Mouse (Mus musculus) kidney, adult 2 months (tissue): ENCODE data around the gene Fat1. TPM values are rescaled to one million over a fixed set of nuclear protein-coding genes. Genes with fewer than 3 reads are reported as not detected.
A peak's percentile ranks its signal among the peaks of the same experiment; 100 is the strongest.

Experiments used
- DNase-seq: peaks from one replicate; pipeline ENCODE4 v3.0.0; 2021
- H3K27ac ChIP-seq: fragments of 200-500 bp; 2 replicates; pipeline ENCODE4 v1.5.1; 2012; ENCODE audit warnings: low read depth, low read length, control low read depth, inconsistent platforms; ENCODE audit not compliant: insufficient read depth
- H3K27me3 ChIP-seq: fragments of 200-500 bp; replicated peaks from 2 replicates; pipeline ENCODE4 v1.6.1; 2012; ENCODE audit warnings: mild to moderate bottlenecking, moderate library complexity, low read length, inconsistent platforms; ENCODE audit not compliant: control insufficient read depth, insufficient read depth
- H3K36me3 ChIP-seq: fragments of 200-500 bp; 2 replicates; pipeline ENCODE4 v1.6.1; 2012; ENCODE audit warnings: mild to moderate bottlenecking, moderate library complexity, low read length, inconsistent platforms; ENCODE audit not compliant: control insufficient read depth, insufficient read depth
- H3K4me1 ChIP-seq: fragments of 200-500 bp; 2 replicates; pipeline ENCODE4 v1.6.1; 2011; ENCODE audit warnings: low read length; ENCODE audit not compliant: control insufficient read depth, insufficient read depth
- H3K4me3 ChIP-seq: fragments of 200-500 bp; 2 replicates; pipeline ENCODE4 v1.5.1; 2011; ENCODE audit warnings: mild to moderate bottlenecking, low read depth, low read length, control low read depth; ENCODE audit not compliant: insufficient read depth
- CTCF ChIP-seq: fragments of 200-500 bp; conservative IDR thresholded peaks from 2 replicates; pipeline ENCODE4 v1.5.1; 2011; ENCODE audit warnings: low read depth, mild to moderate bottlenecking, control low read depth, low read length, moderate library complexity, mixed read lengths; ENCODE audit not compliant: insufficient read depth, insufficient read length
- POLR2A ChIP-seq: fragments of 200-500 bp; IDR thresholded peaks from one replicate; pipeline ENCODE4 v1.6.1; 2011; ENCODE audit warnings: low read depth, low read length, control low read depth
- WGBS: fragments of 180-500 bp; shearing (Covaris S2); methylation state at CpG from one replicate; pipeline ENCODE4 v1.1.7; 2018; 5-methylcytosine and 5-hydroxymethylcytosine counted together
- polyA plus RNA-seq: library from polyadenylated mRNA; depleted of rRNA; stranded (reverse); fragments of >200 nt; gene quantifications from 2 replicates; pipeline ENCODE4 v1.2.3, GENCODE M21; 2012

The Fat1 gene
- polyA plus RNA-seq, 1 experiment, result 16.7 TPM

DNA sequence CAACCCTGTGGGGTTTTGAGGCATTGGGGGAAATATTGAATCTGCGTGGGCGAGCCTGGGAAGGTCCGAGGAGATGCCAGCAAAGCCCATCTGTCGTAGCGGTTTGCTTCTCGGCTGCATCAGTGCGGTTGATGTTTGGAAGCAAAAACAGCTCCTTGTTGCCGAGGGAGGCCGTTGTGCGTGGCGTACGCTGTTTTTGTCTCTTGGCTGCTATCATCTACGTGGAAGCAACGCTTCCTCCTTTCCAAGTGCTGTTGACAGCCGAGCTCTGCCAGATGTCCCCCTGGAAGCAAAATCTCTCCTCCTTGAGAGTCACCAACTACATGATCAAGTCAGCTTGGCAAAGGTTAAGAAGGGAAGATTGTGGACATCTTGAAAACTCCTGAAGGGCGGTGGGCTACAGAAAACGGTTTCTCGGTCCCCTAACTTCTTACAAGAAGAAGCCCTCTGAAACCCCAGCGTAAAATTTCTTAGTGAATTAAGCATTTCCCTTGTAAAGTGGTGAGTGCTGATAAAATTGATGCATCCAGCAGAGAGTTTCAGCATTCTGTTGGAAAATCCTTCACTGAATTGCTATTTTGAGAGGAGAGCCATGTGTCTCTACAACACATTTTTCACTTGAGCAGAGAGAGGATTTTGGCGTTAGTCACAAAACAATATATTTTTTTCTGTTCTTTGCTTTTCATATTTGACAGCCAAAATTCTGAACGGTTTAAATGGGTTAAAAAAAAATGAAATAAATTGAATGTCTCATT is 86.8 kb downstream of the Fat1 start:
- TF ChIP-seq POLR2A (no peak), CTCF (no peak)
- H3K4me3 ChIP-seq, result no peak overlapping the region
- no peaks in the 10 kb centered on the region for H3K27me3 ChIP-seq
- 90% methylated on average over 21 of the region's 21 CpGs for WGBS
- H3K4me1 ChIP-seq, result no peaks in the 10 kb centered on the region
- H3K27ac ChIP-seq, result no peak overlapping the region
- no peak for DNase-seq
- H3K36me3 ChIP-seq, result peaks cover 6% of the 10 kb centered on the region

DNA sequence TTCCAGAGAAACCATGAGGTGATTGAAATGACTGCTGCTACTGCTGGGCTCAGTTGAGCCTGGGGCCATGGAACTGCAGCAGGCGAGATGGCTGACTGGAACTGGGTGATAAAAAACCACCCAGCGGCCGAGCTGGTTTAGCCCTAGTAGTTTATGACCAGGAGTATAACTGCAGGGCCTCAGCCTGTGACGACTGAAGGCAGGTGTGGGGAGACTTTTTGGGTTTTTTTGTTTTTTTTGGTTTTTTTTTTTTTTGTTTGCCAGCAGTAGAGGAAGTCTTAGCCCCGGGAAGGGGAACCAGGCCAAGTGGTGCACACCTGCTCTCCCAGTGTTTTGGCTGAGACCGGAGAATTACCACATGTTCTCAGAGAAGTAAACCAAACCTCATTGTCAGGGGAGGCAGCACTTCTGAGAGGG is 92.8 kb downstream of the Fat1 start:
- TF ChIP-seq CTCF, result no peak
- H3K4me3 ChIP-seq, result no peak overlapping the region
- no peak for DNase-seq
- no peak overlapping the region for H3K27ac ChIP-seq
- no peaks in the 10 kb centered on the region for H3K27me3 ChIP-seq
- WGBS, result 51% methylated on average over 6 of the region's 6 CpGs
- no peaks in the 10 kb centered on the region for H3K4me1 ChIP-seq
- H3K36me3 ChIP-seq, result peaks cover 5% of the 10 kb centered on the region

DNA sequence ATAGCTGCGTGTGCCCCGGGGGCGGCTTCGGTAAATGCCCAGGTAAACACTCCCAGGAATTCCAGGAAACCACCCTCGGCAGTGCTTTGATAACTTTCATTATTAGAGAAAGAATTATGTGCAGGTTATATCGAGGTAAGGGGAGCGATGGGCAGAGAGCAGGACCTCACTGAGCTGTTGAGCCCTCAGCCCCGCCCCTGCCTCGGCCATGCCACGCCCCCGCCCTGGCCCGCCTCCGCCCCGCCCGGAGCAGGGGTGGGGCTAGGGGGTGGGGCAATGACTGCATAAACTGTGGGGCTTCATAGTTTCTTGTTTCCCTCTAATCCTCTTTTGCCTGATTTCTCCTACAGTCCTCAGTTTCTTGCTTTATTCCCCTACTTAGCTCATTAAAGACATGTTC is 103.1 kb downstream of the Fat1 start:
- peaks cover 26% of the 10 kb centered on the region for H3K36me3 ChIP-seq
- no peak overlapping the region for H3K27ac ChIP-seq
- WGBS, result 86% methylated on average over 15 of the region's 15 CpGs

DNA sequence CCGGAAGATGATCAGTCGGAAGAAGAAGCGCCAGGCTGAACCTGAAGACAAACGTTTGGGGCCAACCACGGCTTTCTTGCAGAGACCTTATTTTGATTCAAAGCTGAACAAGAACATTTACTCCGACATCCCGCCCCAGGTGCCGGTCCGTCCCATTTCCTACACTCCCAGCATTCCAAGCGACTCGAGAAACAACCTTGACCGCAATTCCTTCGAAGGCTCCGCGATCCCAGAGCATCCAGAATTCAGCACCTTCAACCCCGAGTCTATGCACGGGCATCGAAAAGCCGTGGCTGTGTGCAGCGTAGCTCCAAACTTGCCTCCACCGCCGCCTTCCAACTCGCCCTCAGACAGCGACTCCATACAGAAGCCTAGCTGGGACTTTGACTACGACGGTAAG is 108.9 kb downstream of the Fat1 start:
- 97% methylated on average over 26 of the region's 26 CpGs for WGBS
- Histone ChIP-seq H3K27ac (no peak overlapping the region), H3K27me3 (no peaks in the 10 kb centered on the region), H3K4me1 (no peaks in the 10 kb centered on the region), H3K4me3 (no peak overlapping the region), H3K36me3 (peaks cover 32% of the 10 kb centered on the region)
- DNase-seq, result no peak
- TF ChIP-seq CTCF (no peak), POLR2A (no peak)

More for the DNA sequence above, 103.1 kb downstream of the Fat1 start:
- Histone ChIP-seq H3K4me3 (no peak overlapping the region), H3K4me1 (no peaks in the 10 kb centered on the region), H3K27me3 (no peaks in the 10 kb centered on the region)
- DNase-seq, result no peak
- no peak for TF ChIP-seq CTCF

DNA sequence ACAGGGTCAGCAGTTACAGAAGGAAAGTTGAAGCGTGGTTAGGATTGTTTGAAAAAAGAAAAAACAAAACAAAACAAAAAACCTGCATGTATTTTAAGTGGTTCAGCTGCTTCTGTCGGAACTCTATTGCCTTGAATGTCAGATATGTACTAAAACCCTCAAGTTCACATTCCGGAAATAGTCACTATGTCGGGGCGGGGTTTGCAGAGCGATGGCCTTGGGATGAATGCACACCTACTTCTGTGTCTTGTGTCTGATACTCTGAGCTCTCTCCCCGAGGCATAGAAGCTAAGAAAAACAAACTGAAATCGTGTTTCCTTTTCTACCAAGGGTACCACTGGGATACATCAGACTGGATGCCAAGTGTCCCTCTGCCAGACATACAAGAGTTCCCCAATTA is 115.2 kb downstream of the Fat1 start:
- Histone ChIP-seq H3K36me3 (peaks cover 7% of the 10 kb centered on the region), H3K4me3 (no peak overlapping the region), H3K4me1 (no peaks in the 10 kb centered on the region), H3K27me3 (no peaks in the 10 kb centered on the region), H3K27ac (no peak overlapping the region)
- 86% methylated on average over 8 of the region's 8 CpGs for WGBS
- no peak for DNase-seq
- TF ChIP-seq POLR2A, result no peak
- no peak for TF ChIP-seq CTCF

DNA sequence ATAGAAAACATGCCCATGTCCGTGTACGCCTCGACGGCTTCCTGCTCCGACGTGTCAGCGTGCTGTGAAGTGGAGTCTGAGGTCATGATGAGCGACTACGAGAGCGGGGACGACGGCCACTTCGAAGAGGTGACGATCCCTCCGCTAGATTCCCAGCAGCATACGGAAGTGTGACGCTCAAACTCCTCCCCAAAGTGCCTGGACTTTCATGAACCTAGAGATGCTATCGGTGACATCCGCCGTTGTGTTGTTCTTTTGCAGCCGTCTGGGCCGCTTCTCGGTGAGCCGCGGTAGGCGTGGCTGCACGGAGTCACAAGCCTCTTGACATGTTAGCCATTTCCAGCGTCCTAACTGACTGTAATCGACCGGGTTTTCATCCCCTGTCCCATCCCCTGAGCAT is 116.0 kb downstream of the Fat1 start:
- Histone ChIP-seq H3K27ac (no peak overlapping the region), H3K4me1 (no peaks in the 10 kb centered on the region), H3K27me3 (no peaks in the 10 kb centered on the region), H3K4me3 (no peak overlapping the region), H3K36me3 (peaks cover 7% of the 10 kb centered on the region)
- 96% methylated on average over 30 of the region's 30 CpGs for WGBS
- no peak for DNase-seq
- TF ChIP-seq CTCF, result no peak
- no peak for TF ChIP-seq POLR2A

DNA sequence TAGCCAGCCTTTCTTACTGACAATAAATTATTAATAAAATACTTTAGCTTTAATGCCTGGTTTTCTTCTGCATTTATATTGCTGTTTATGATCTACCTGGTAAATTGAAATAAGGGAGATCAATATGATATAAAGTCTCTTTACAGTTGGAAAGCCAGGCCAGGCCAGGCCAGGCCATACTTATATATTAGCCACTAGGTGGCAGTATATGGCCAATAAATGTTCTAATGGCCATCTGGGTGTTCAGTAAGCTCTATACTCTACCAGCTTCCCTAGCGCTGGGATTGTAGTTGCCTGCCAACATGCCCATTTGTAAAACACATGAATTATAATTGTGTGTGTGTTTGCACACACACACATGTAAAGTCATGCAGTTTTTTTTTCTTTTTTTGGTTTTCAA is 117.0 kb downstream of the Fat1 start:
- TF ChIP-seq POLR2A (no peak), CTCF (0 out of 2 replicates have a peak, but pooled peaks have one; percentile 5)
- WGBS, result 90% methylated on average over 1 of the region's 1 CpGs
- H3K4me1 ChIP-seq, result no peaks in the 10 kb centered on the region
- no peak overlapping the region for H3K4me3 ChIP-seq
- DNase-seq, result no peak
- no peak overlapping the region for H3K27ac ChIP-seq
- H3K27me3 ChIP-seq, result no peaks in the 10 kb centered on the region
- H3K36me3 ChIP-seq, result peaks cover 7% of the 10 kb centered on the region
